Mouse (Mus musculus): Measurements from ENCODE around the gene Slc6a19.

DNA sequence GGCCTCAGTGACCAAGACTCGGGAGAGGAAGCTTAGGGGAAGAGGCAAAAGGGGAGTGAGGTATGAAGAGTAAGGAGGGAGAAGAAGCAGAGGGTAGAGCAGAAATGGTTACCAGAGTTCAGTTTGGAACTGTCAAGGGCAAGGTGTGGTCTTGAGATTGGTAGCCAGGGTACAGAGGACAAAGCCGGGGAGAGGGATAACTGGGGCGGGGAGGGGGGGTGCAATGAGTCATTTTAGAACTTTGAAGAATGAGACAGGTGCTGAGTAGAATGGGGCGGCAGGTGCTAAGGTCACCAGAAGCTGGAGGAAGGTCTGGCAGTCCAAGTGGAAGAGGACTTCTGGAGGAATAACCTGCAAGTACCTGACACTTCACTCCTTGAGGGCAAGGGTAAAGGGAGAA is 8.5 kb upstream of the Slc6a19 start:
- TF ChIP-seq MAZ (IDR thresholded peaks at IDR 0.05; ENCODE audit: low read depth, low read length) = no peak
- TF ChIP-seq KAT2A (conservative IDR thresholded peaks at IDR 0.05; ENCODE audit: low read depth, low read length) = no peak
- no peak for TF ChIP-seq CTCF (IDR thresholded peaks at IDR 0.05 in 2 of 3, conservative IDR thresholded peaks at IDR 0.05 in 1 of 3; ENCODE audit: control insufficient read depth in 1 of 3, insufficient read depth in 1 of 3, low read depth in 2 of 3, low read length in 3 of 3, poor library complexity in 1 of 3, severe bottlenecking in 1 of 3)
- no peak for TF ChIP-seq HCFC1 (IDR thresholded peaks at IDR 0.05; ENCODE audit: low read depth, low read length)
- no peak for TF ChIP-seq BHLHE40 (IDR thresholded peaks at IDR 0.05; ENCODE audit: borderline replicate concordance, low read depth, low read length)
- TF ChIP-seq ZC3H11A (IDR thresholded peaks at IDR 0.05; ENCODE audit: low read depth, low read length) = no peak
- TF ChIP-seq MYB (IDR thresholded peaks at IDR 0.05; ENCODE audit: low read depth, low read length) = no peak
- TF ChIP-seq GATA1 (IDR thresholded peaks at IDR 0.05; ENCODE audit: low read depth, low read length) = no peak
- TF ChIP-seq JUND (IDR thresholded peaks at IDR 0.05; ENCODE audit: low read depth, low read length) = no peak
- TF ChIP-seq EP300 (IDR thresholded peaks at IDR 0.05; ENCODE audit: low read depth in 1 of 2, low read length in 2 of 2) = no peak
- TF ChIP-seq POLR2A (IDR thresholded peaks at IDR 0.05; ENCODE audit: control insufficient read depth in 1 of 2, insufficient read depth in 1 of 2, low read depth in 1 of 2, low read length in 2 of 2, poor library complexity in 1 of 2) = no peak
- no peak for TF ChIP-seq E2F4 (IDR thresholded peaks at IDR 0.05; ENCODE audit: borderline replicate concordance, low read depth, low read length)
- no peak for TF ChIP-seq RCOR1 (IDR thresholded peaks at IDR 0.05; ENCODE audit: low read depth, low read length)
